Mouse (Mus musculus) large intestine, adult 2 months (tissue): ENCODE data around the gene Pla2g12b. TPM values are rescaled to one million over a fixed set of nuclear protein-coding genes. Genes with fewer than 3 reads are reported as not detected.

Experiments
- DNase-seq: peaks from one replicate; pipeline ENCODE4 v3.0.0-alpha.2; 2012; ENCODE audit warnings: low read depth, low spot score
- WGBS: fragments of 180-500 bp; shearing (Covaris S2); methylation state at CpG from one replicate; pipeline ENCODE4 v1.1.7; 2018; 5-methylcytosine and 5-hydroxymethylcytosine counted together
- polyA plus RNA-seq: library from polyadenylated mRNA; depleted of rRNA; stranded (reverse); fragments of >200 nt; gene quantifications from 2 replicates; pipeline ENCODE4 v1.2.3, GENCODE M21; 2012; rRNA removed

The Pla2g12b gene
- polyA plus RNA-seq, 1 experiment: 46.2 TPM

DNA sequence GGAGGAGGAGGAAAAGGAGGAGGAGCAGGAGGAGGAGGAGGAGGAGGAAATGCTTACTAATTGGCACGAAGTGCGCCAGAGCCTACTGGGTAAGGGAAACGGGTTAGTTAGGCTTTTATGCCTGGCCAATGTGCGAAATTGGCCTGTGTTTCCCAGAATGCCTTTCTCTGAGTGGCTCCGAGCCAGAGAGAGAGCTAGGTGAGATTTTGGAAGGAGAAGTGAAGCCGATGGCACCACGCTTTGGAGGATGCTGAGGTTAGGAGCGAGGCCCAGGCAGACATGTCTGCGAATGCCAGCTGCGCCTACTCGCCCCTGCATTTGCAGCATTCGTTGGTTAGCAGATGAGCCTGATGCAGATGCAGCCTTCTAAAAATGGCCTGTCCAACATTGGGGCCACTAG is 56.3 kb downstream of the Pla2g12b start:
- DNase-seq: no peak
- WGBS: 88% methylated on average over 12 of the region's 12 CpGs

- 71% methylated on average over 6 of the region's 6 CpGs for WGBS
- no peak for DNase-seq
These were observed 58.8 kb downstream of the Pla2g12b start for GRCm38 (mm10) chr10:59462307-59462706.

DNA sequence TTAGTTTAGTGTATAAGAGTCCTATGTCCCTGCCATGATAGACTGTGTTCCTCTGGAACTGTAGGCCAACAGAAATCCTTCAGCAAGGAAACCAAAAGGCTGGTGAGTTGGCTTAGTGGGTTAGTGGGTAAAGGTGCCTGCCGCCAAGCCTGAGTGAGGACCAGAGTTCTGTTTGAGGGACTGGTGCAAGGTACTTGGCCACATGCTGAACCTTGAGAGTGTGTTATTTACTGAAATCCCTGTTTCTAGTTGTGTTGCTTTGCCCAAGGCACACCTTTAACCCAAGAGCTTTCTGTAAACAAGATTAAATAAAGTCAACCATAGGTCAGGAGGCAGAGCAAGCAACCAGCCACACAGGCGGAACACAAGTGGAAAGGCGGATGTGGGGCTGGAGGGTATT is 62.1 kb downstream of the Pla2g12b start:
- no peak for DNase-seq
- 85% methylated on average over 3 of the region's 3 CpGs for WGBS

GRCm38 (mm10) chr10:59466626-59467025 is 63.2 kb downstream of the Pla2g12b start:
- WGBS: 92% methylated on average over 4 of the region's 4 CpGs
- DNase-seq: no peak

GRCm38 (mm10) chr10:59467297-59467696 is 63.8 kb downstream of the Pla2g12b start:
- DNase-seq: no peak
- WGBS: 87% methylated on average over 12 of the region's 12 CpGs

GRCm38 (mm10) chr10:59470451-59470850 is 67.0 kb downstream of the Pla2g12b start:
- WGBS: 73% methylated on average over 5 of the region's 5 CpGs
- DNase-seq: no peak

Other genes starting within 250 kb of the Pla2g12b start
- 3.9 and 5.0 TPM in 2 replicates for gene Sept10, start 181.8 kb upstream of the Pla2g12b start, polyA plus RNA-seq
- gene Sowahc, start 181.7 kb upstream of the Pla2g12b start, polyA plus RNA-seq: 2.7 and 4.9 TPM in 2 replicates
- 4.2 and 4.9 TPM in 2 replicates for gene P4ha1, start 80.4 kb upstream of the Pla2g12b start, polyA plus RNA-seq
- 12.0 and 13.7 TPM in 2 replicates for gene Gm10273, start 8.0 kb upstream of the Pla2g12b start, polyA plus RNA-seq
- 0.29 and 0.30 TPM in 2 replicates for gene Oit3, start 38.1 kb downstream of the Pla2g12b start, polyA plus RNA-seq
- not detected in 2 replicates for gene Gm10322, start 212.4 kb downstream of the Pla2g12b start, polyA plus RNA-seq
- gene Mcu, start 213.0 kb downstream of the Pla2g12b start, polyA plus RNA-seq: 61.8 and 86.4 TPM in 2 replicates